Mouse (Mus musculus) embryonic fibroblast, embryonic 13.5 days (primary cell): Measurements from ENCODE around the gene Uqcc1. TPM values are rescaled to one million over a fixed set of nuclear protein-coding genes. Genes with fewer than 3 reads are reported as not detected.
A peak's percentile ranks its signal among the peaks of the same experiment; 100 is the strongest.

ENCODE experiments used
- H3K27ac ChIP-seq: 2 replicates; pipeline ENCODE4 v1.5.1; 2012; ENCODE audit warnings: low read length, control low read depth, inconsistent platforms; ENCODE audit not compliant: insufficient read depth
- H3K4me1 ChIP-seq: 2 replicates; pipeline ENCODE4 v1.6.1; 2011; ENCODE audit warnings: low read length; ENCODE audit not compliant: control insufficient read depth, insufficient read depth
- H3K4me3 ChIP-seq: 2 replicates; pipeline ENCODE4 v1.5.1; 2011; ENCODE audit warnings: mild to moderate bottlenecking, control low read depth, low read length; ENCODE audit not compliant: insufficient read depth
- CTCF ChIP-seq: IDR thresholded peaks from 2 replicates; pipeline ENCODE4 v1.5.1; 2011; ENCODE audit warnings: mild to moderate bottlenecking, control low read depth, low read length, moderate library complexity, borderline replicate concordance; ENCODE audit not compliant: insufficient read depth
- POLR2A ChIP-seq: IDR thresholded peaks from 2 replicates; pipeline ENCODE4 v1.6.1; 2011; ENCODE audit warnings: low read depth, mild to moderate bottlenecking, control low read depth, low read length, moderate library complexity
- polyA plus RNA-seq: library from polyadenylated mRNA; stranded (reverse); fragments of >200 nt; gene quantifications from 2 replicates; pipeline ENCODE4 v1.2.4, GENCODE M21; 2011; ENCODE audit warnings: low read depth; ENCODE audit not compliant: missing spikeins, insufficient read length

Gene Uqcc1
- polyA plus RNA-seq, 1 experiment: 39.5 TPM

DNA sequence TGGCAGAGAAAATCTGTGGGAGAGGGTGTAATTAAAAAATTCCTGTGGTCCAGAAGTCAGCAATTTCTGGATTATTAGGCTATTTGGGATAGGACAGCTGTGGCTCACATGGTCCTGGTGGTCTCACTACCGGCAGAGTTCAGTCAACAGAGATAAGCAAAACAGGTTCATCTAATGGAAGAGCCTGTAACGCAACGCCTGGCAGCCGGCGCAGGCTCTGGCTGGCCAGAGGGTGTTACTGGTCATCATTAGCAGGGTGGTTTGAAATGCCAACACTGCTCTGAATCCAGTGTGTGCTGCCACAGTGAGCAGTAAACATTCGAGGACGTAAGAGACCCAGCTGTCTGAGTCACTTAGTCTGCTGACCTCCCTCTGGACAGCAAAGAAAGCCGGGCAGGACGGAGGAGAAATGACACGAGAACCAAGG is 44.8 kb downstream of the Uqcc1 start:
- Histone ChIP-seq H3K4me3 (no peak overlapping the region), H3K4me1 (peaks cover 16% of the 10 kb centered on the region), H3K27ac (no peak overlapping the region)
- no peak for TF ChIP-seq POLR2A
- TF ChIP-seq CTCF: no peak

DNA sequence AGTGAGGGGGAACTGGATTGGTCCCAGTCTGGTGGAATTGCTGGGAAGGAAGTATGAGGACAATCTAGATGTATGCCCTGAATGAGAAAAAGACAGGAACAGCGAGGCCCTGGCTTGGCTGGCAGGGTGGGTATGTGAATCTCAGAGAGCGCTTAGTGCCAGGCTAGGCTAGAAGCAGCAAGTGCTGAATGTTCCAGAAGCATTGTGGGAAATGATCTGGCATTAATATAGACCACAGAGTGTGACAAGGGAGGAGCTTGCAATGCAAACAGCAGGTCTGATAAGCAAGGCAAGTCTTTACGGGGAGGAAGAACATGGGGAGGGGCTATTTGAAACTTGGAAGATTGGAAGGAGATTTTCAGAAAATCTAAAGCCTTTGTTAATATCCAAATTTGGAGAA is 48.0 kb downstream of the Uqcc1 start:
- H3K27ac ChIP-seq: no peak overlapping the region
- no peak for TF ChIP-seq POLR2A
- no peak for TF ChIP-seq CTCF
- peaks cover 13% of the 10 kb centered on the region for H3K4me1 ChIP-seq
- H3K4me3 ChIP-seq: no peak overlapping the region

DNA sequence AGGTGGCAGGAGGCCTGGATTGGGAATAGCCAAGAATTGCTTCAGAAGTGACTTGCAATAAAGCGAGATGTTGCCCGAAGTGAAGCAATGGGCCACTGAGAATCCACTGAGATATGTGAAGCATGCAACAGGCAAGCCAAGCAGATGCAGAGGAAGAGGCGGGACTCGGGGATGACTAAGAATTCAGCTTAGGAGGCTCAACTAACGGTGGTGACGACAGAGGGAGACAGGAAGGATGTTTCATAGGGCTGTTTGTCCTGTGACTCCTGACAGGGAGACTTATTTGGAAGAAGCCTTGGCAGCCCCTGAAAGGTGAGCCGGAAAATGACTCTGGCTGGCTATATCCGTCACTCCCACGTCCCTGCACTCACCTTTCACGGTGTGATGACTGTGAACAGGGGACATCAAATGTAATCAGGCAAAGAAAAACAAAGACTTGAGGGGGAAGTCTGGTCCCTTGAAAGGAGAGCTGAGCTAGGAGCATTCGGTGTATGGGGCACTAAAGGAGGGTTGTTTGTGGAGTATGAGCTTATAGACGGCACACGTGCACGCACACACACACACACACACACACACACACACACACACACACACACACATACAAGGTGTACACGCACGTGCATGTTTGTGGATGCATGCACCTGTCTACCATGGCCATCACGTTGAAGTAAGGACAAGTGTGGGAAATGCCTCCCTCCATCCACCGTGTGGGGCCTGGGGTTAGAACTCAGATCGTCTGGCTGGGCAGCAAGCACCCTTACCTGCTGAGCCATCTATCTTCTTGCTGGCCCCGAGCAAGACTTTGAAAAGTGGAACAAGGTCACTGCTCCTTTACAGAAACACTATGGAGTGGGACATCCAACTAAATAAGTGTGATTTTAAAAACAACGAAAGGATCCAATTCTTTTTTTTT is 50.9 kb downstream of the Uqcc1 start:
- Histone ChIP-seq H3K4me1 (peaks cover 9% of the 10 kb centered on the region; the same call in 1 of the 2 replicates), H3K27ac (peak overlapping the region; percentile 84), H3K4me3 (no peak overlapping the region)
- TF ChIP-seq CTCF: no peak
- peak; percentile 45 for TF ChIP-seq POLR2A

DNA sequence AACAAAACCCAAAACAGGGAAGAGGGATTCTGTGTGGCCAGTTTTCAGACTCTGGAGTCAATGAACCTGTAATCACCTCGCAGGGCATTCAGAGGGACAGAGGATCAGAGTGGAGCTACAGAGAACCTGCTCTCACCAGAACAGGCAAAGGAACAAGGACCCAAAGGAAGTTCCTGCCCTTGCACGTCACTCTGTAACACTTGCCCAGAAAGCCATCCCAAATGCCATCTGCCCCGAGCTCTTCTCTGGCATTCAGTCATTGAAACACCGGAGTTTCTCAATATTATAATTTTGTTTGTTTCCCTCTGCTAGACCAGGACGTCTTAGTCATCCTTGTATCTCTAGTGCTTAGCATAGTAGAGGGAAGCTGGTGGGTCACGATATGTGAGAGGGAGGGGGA is 56.5 kb downstream of the Uqcc1 start:
- no peak overlapping the region for H3K4me3 ChIP-seq
- no peak for TF ChIP-seq POLR2A
- no peak for TF ChIP-seq CTCF
- H3K4me1 ChIP-seq: peaks cover 5% of the 10 kb centered on the region; the same call in 1 of the 2 replicates
- peak overlapping the region; percentile 77 for H3K27ac ChIP-seq

DNA sequence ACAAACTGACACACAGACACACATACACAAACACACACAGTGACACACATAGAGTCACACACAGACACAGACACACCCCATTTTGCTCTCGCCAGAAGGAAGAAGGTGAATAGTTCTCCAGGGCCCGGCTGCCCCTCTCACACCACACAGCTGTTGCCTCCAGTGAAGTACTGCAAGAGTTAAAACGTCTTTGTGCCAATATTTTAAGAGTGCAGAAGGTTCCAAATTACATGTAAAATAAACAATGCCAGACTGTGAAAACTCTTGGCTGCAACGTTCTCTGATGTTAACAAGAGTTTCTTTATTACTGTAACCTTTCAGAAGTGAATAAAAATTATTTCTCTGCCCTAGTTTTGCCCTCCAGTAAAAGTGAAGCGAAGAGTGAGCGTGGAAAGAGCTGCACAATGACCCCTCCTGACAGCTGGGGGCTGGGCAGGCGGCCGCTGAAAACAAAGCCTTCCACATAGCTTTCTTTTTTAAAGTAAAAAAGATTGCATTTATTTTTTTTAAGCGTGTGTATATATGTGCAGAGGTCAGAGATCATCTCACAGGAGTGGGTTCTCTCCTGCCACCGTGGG is 57.1 kb downstream of the Uqcc1 start:
- H3K4me3 ChIP-seq: no peak overlapping the region
- peak overlapping the region; percentile 77; the same call in 1 of the 2 replicates for H3K27ac ChIP-seq
- TF ChIP-seq POLR2A: no peak
- H3K4me1 ChIP-seq: peaks cover 5% of the 10 kb centered on the region; the same call in 1 of the 2 replicates

DNA sequence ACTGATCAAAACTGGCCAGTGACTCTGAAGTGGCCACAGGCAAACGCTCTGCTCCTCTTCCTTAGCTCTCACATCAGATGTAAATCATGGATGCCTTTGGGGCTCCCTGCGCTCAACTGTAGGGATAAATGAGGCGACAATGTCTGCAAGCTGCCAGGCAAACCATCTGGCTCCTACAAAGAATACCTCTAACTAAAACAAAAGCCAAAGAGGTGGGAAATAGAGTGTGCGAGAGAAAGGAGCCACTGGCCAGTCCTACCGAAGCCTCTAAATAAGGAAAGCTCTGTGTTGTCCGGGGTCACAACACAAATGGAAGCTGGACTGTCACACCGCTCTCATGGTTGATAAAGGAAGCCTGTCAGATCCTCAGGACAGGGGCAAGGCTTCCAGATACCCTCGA is 57.6 kb downstream of the Uqcc1 start:
- TF ChIP-seq CTCF: no peak
- TF ChIP-seq POLR2A: no peak
- H3K4me3 ChIP-seq: no peak overlapping the region
- no peak overlapping the region for H3K27ac ChIP-seq
- peaks cover 5% of the 10 kb centered on the region; the same call in 1 of the 2 replicates for H3K4me1 ChIP-seq

DNA sequence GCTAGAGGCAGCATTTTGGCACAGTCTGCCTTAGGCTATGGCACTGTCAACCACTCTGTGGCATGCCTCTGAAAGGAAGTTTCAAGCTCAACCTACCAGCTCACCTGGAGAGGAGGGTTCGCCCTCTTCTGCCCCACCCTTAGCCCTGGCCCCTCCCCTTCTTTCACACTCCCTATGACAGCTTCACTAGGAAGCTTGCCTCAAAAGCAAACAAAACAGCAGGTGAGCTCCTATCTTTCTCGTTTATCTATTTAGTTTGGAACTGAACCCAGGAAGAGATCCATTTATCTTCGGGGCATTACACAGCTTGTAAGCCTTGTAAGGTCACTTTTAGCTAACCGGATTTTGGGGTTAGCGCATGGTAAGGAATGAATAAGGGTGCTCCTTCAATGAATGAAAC is 60.3 kb downstream of the Uqcc1 start:
- H3K4me3 ChIP-seq: no peak overlapping the region
- H3K4me1 ChIP-seq: peaks cover 5% of the 10 kb centered on the region; the same call in 1 of the 2 replicates
- TF ChIP-seq POLR2A (no peak), CTCF (no peak)
- H3K27ac ChIP-seq: no peak overlapping the region

DNA sequence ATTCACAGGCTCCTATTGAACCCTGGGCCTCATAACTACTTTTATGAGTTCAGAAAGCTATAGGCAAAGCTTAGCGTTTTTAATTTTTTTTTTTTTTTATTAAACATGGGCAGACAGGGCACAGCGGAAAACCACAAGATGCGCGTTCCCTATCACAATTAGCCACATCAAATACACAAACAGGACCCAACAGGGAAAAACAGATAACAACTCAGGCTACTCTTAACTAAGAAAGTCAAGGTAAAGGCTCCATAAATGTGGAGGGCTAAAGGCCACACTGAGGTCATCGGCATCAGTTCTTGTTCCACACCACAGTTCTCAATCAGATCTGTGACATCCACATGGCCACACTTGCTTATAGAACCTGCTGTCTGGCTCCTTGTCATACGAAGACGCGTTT is 61.8 kb downstream of the Uqcc1 start:
- H3K27ac ChIP-seq: no peak overlapping the region
- no peak overlapping the region for H3K4me3 ChIP-seq
- peaks cover 3% of the 10 kb centered on the region for H3K4me1 ChIP-seq
- TF ChIP-seq POLR2A (no peak), CTCF (no peak)

DNA sequence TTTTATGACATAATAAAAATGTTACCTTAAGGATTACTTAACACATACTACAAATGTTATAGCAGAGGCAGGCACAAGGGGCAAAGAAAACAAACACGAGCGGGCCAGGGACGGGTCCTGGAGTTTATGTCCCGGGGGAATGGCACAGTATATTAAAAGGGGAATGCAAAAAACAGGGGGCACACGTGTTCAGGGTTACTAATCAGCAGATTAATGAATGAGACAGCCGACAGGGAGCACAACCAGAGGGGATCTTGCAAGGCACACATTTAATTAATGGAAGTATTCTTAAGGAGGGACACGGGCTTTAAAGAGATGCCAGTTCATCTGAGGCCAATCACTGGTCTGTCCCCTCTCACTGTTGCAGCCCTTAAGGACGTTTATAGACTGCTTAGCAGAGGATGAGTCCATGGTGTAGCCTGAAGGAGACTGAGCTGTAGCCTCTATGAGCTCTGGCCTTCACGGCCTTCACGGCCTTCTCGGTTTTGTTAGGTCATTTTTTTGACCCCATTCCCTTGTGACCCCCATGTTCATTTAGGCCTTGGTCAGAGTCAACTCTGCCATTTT is 66.7 kb downstream of the Uqcc1 start:
- H3K4me3 ChIP-seq: no peak overlapping the region
- peaks cover 2% of the 10 kb centered on the region; the same call in 1 of the 2 replicates for H3K4me1 ChIP-seq
- TF ChIP-seq CTCF: no peak
- no peak for TF ChIP-seq POLR2A
- H3K27ac ChIP-seq: no peak overlapping the region
